Mouse (Mus musculus) E14TG2a.4 (cell line): ENCODE data around the gene Mfap3.

Experiments
- CTCF ChIP-seq: conservative IDR thresholded peaks from 2 replicates; pipeline ENCODE4 v1.5.1; 2014; ENCODE audit warnings: low read length
- POU5F1 ChIP-seq: IDR thresholded peaks from 2 replicates; pipeline ENCODE4 v1.6.1; 2014; ENCODE audit warnings: low read length, borderline replicate concordance

DNA sequence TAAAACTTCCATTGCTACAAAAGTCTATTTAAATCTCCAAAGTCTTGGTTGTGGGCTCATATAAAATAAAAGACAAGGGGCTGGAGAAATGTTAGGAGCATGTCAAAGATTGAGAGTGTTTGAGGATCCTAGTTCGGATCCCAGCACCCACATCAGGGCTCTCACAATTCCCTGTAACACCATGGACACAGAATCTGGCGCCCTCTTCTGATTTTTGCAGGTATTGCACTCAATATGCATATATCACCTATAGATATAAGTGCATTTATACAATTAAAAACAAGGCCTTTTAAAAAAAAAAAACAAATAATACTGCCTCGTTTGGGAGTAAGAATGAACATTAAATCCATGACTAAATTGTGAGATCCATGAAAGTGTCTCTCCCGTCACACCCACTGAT lies 49.8 kb upstream of the Mfap3 start:
- TF ChIP-seq CTCF (no peak), POU5F1 (no peak)
